Mouse (Mus musculus) ovary, postnatal 36 days (tissue): ENCODE data around the gene Kifc5b.
"Not testable (repeated sequence)": the region's sequence is repeated elsewhere in the genome, so short reads cannot be mapped to it uniquely, and the experiment has no call there.

Source experiments
- DNase-seq: peaks from one replicate; pipeline ENCODE4 v3.0.0; 2022; ENCODE audit warnings: low spot score, mixed read lengths

Kifc5b gene

DNA sequence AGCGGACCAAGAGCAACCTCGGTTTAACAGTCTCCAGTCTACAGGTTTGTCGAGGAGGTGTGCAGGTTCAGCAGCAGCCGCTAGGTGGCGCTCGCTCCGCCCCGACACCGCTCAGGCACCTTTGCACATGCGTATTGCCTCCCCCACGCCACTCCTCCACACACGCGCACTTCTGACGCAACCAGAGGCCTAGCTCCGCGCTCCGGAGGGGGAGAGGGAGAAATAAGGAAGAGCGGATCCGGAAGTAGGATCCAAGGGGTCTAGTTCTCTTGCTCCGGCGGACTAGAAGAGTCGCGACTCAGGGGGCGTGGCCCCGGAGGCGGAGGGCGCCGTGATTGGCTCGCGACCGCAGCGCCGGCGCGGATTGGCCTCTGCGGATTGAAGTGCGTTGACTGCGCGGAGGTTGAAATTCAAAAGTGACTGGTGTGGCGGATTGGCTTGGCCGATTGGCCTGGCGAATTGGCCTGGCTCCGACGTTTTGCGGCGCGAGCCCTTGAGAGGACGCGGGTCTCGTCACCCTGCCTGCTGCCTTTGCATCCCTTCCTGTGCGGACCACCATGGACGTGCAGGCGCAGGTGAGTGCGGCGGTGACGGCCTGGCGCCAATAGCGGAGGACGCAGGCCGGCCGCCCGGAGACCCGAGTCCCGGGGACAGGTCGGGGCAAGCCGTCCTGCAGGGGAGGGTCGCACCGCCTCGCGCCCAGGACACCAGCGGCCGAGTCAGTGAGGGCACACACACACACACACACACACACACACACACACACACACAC lies at the start of gene Kifc5b:
Gene Kifc5b, plus strand, starts transcription at position 381 of the 772 bp plus-strand sequence.
- peak; percentile 99 for DNase-seq

DNA sequence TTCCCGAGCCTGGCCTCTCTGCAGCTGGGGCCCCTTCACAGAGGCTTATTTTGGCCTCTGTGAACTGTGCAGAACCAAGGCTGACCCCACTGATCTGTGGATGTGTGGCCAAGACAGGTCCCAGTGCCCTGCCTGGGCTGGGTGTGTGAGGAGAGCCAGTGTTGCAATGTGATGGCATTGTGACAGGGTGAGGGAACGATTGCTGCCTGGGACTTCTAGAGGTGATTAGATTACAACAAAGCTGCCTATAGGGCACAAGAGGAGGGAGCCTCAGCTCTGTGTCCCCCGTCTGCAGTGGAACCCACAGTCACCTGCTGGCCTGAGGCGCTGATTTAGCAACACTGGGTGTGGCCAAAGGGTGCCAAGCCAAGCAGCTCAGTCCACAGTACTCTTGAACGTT lies 48.1 kb upstream of the Kifc5b start:
- no peak for DNase-seq

DNA sequence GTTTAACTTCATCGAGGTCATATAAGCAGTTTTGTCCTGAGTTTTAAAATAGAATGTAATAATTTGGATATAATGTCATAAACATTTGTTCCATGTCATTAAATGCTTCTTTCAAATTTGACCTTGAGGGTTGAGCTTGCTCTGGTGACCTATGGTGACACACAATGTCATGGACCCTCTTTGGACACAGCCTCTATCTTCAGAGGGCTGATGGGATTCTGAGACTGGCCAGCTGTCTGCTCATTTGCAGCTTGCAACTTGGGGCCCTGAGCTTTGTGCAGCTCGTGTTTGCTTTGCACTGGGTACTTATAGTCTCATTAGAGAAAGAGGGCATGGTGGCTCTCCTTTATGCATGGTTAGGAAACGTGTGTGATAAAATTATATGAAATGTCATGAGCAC lies 44.0 kb upstream of the Kifc5b start:
- no peak for DNase-seq

DNA sequence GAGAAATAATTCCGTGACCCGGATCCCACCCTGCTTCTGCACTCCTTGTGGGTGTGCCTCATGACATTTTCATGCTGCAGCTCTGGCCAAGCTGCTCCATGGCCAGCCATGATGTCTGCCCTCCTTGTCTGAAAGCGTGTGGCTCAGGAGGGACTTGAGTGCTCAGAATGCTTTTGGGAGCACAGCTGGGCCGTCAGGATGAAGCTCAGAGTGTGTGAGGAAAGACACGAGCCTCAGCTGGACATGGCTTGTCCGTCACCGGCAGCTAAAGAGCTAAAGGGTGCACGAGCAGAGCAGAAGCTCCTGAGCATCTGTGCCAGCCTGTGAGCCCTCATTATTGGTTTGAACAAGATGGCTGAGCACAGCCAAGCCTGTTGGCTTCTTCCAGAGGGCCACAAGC lies 43.4 kb upstream of the Kifc5b start:
- DNase-seq, result no peak

DNA sequence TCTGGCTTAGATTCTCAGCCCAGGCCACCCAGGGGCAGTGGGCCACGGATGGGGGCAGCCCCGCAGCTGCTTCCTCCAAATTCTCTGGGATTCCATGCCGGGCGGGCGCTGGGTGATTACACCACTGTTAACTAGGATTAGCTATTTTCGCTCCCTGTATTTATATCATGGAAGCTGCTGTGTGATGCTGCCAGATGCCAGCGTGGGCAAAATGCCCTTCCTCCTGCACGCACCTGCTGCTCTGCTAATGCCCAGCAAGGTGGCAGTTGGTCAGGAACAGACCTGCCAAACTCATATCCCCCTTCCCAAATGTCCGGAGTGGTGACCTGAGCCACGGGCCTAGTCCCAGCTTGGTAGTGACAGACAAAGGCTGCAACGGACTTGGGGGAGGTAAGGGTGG lies 42.3 kb upstream of the Kifc5b start:
- no peak for DNase-seq

DNA sequence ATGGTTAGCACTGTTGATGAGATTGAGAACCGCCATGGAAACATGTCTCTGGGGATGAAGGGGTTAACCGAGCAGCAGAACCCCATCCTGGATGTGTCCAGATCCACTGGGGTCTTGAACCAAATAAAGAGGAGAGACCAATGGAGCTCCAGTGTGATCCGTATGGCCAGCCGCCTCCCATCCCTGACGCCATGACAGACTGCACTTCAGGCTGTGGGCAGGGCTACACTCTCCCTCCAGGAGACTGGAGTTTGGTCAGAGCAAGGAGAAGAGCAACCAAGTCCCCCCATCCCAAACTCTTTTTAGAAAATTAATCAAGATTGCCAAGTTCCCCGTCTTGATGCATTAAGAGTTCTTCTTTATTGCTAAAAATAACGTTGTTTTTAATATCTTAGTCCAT lies 39.0 kb upstream of the Kifc5b start:
- DNase-seq, result no peak

DNA sequence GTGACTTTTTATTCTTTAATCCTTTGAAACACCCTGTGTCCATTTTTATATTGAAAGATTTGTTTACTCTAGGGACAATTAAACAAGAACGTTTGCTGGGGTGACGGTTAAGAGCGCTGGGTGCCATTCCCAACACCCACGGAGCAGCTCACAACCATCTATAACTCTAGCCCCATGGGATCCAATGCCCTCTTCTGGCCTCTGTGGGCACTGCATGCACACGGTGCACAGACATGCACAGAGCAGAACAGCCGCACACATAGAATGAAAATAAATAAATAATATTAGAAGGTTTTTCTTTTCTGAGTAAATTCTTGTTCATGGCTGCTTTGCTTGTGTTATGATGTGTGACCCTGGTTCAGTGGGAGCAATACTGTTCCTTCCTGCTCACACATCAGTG lies 37.7 kb upstream of the Kifc5b start:
- no peak for DNase-seq

DNA sequence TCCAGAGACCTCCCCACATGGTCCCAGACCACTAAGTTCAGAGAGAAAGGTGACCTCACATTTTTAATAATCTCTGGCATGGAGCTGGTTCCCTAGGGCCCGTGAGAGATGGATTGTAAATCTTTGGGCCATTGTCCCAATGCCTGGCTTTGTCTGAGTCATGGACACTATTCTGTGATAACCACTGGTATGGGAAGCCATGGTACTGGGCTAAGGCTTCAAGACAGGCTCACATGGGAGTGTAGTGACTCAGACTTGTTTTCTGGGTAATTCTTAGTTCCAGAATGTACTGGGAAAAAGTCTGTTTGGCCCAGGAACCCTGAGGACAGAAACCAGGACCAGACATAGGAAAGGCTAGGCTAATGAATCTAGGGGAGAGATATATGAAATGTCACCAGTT lies 34.2 kb upstream of the Kifc5b start:
- no peak for DNase-seq

DNA sequence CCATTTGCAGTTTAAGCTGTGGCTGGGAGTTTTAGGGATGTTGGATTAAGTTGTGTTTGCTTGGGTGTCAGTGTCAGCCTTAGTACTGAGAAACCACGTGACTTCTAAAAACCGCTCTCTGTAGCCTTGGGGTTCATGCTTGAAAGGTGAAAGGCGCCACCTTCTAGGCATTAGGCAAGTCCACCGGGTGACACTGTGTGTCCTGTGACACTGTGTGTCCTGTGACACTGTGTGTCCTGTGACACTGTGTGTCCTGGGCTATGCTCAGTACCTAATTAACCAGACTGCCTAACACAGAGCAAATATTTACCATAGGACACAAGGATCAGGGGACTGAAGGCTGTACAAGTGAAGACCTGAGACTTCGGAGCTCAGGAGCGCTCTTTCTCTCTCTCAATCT lies 33.3 kb upstream of the Kifc5b start:
- no peak for DNase-seq

DNA sequence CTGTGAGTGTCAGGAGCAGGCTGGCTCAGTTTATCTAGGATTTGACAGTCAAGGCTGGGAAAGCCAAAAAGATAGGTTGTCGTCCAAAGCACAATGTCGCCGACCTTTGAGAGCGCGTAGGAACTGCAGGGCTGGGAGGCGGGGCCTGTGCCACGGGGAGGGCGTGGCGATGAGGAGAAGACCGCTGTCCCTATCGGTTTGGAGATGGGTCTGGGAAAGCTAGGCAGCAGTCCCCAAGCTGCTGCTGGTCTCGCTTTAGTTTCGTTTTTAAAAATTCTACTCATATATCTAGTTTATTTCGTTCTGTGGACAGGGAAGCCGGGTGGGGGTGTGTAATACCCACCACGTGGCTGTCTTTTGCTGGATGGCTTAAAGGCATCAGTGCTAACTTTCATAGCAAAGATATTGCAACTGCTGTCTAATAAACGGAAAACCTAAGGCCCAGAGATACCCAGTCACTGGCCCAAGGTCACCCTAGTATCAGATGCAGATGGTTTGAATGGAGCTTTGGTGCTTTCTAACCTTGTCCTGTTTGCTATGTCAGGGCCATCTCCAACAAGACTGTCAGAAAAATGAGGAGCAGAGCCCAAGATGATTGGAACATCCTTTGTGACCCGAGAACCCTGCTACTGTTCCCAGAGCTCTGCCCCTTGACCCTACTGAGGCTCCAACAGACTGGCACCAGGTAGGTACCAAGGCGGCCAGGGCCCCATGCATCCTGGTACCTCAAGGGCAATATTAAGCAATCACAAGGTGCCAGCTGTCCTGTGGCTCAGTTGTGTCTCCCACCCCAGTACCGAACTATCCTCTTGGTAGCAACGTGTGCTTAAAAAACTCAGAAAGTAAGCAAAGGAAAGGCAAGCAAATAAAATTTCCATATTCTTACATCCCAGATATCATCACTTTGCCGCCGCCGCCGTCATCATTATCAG lies 31.6 kb upstream of the Kifc5b start:
- peak; percentile 82 for DNase-seq

DNA sequence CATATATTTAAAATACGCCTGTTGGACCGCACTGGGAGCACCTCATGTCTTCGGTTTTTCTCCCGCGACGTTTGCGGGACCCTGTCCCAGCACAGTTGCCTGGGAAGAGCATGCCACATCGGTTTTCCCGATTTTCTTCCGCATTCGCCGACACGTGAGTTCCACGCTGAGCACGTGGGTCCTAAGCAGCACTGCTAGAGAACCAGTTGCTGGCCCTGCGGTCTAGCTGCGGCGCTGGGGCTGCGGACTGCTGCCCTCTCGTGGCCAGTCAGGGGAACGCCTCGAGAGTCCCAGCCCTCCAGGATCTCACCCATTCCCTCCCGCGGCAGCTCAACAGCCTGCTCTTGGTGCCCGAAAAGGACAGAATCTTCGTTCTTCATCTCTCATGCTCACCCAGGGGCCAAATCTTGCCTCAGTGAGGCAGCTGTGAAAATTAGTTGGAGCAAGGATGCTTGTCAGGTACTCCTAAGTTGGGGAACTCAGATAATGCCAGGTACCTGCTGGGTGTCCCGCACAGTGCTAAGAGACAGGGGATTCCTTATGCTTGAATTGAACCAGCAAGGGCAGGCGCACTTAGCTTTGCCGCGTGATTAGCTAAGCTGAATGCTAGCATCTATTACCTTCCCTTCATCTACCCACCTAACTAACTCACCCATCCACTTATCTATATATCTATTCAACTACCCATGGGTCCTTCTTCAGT lies 30.7 kb upstream of the Kifc5b start:
- DNase-seq, result peak; percentile 83

DNA sequence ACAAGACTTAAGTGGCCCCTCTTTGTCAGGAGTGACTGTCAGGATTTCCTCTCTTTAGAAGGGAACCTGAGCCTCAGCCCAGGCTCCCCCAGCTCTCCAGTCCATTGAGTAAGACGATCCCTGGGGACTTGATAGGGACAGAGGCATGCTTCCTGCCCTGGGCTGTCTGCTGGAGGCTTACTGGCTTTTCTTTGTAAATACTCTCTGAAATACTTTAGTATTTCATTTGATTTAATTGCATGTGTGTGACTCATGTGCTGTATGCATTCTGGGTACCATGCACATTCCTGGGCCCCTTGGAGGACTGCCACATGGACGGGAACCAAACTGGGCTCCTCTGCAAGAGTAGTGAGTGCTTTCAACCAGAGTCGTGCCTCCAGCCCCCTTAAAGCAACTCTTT lies 29.0 kb upstream of the Kifc5b start:
- no peak for DNase-seq

DNA sequence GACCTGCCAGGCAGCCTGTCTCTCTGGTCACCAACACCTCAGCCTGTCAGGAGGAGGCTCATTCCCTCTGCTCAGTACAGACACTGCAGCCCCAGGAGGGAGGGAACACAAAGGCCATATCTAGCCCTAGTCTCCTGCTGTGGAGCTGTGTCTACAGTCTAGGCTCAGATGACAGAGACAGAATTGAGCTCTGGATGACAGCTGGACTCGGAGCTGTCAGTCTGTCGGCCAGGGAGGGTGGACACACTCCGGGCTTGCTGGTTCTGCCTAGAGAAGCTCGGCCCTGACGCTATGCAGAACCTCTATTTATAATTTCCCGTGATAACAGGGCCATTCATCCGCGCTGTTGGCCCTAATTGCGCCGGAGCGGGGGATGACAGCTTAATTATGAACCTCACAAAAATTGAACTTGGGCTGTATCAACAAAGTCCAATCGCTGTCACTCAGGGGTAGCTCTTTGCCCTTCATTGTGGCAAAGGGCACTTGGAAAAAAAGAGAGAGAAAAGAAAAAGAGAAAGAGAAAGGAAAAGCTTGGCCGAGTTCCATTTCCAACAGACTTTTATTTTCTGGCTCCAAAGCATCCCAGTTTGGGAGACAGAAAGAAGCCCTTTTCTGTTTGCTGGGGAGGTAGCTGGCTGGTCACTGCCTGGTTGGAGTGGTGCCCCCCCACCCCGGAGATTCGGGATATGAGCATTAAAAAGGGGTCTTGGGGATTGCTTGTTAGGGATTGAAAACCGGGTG lies 24.1 kb upstream of the Kifc5b start:
- no peak for DNase-seq

DNA sequence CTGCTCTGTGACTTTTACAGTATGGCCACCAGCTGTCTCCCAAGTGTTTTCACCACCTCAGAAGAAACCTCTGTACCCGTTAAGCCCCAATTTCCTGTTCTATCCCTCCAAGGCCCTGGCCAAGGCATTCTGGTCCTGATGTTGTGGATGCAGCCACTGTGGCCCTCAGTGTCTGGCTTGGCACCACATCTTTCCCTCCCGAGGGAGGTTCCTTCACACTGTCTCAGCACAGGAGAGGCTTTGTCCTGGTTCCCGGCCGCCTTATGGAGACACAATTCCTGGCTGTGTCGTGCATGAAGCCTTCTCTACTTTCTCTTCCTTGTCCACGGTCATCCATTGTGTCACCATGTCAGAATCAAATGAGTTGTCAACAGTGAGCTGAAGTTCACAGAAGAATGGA lies 23.4 kb upstream of the Kifc5b start:
- DNase-seq, result no peak

DNA sequence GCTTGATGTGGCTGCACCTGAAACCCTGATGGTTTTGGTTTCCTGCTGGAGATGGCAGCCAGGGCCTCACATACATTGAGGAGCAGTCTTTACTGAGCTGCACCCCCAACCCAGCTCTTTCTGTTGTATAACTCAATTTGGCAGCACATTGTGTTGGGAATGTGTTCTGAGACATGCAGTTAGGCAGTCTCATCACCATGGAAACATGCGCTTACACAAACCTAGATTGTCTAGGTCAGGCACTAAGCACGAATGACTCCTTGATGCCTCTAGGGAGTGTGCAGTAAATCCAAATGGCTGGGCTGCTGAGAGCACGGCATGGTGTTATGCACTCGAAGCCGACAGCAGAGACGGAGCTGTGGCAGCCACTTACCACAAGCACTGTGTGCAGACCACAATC lies 22.5 kb upstream of the Kifc5b start:
- DNase-seq, result no peak

DNA sequence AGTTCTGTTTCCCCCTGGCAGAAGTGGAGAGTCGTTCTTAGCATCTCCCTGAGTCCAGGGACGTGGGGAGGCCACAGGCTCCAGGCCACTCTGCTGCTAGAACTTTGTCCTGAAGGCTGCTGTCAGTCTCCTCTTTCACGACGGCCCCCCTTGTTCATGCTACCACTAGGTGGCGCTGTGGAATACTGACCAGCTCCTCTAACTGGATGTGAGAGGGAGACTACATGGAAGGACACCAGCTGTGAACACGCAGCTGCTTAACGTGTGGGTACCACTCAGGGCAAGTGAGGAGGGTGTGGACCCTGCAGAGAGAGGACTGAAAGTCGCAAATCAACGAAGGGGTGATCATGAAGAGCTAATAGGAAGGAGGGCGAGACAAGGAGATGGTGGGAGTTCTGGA lies 21.3 kb upstream of the Kifc5b start:
- peak; percentile 55 for DNase-seq

DNA sequence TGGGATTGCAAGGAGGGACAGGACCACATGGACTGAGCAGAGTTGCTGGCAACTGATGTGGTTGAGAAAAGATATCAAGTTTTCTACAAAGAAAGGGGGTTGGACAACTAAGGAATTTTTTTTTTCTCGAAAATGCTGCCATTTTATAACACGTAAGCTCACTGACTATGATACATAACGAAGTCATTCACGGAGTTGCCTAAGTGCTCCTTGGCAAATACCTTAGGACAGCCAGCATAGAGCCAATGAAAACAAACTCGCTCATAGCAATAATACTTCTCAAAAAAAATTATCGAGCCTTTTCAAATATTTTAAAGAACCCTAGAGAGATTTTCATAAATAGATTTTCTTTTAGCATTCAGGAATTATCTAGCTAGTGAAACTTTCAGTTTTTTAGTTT lies 16.0 kb upstream of the Kifc5b start:
- DNase-seq, result no peak

DNA sequence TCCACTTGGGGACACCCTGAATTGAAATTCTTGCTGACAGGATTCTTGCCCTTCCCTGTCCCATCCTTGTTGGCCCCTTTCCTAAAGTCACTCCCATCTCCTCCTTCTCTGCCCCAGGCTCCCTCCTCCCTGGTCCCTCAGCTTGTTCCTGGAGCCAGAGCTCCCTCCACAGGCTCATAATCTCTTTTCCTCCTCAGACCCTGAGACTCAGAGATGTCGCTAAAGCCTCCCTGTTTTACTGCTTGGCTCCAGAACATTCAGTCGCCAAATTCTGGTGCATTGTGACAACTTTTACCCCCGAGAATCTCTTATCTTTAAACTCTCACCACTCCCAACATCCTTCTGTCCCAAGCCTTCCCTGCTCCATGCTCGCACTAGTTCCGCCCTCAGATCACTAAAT lies 12.6 kb upstream of the Kifc5b start:
- DNase-seq, result no peak

DNA sequence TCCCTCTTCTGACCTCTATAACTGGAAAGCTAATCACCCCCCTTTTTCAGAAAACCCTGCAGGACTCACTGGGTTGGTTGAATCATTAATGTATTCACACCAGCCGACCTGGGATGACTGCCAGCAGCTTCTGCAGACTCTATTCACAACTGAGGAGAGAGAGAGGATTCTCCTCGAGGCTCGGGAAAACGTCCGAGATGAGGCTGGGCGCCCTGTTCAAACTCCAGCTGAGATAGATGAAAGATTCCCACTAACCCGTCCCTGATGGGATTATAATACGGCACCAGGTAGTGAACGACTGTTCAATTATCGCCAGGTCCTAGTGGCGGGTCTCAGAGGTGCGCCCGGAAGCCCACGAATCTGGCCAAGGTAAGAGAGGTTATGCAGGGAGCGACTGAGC lies 9.4 kb upstream of the Kifc5b start:
- not testable (repeated sequence) for DNase-seq

DNA sequence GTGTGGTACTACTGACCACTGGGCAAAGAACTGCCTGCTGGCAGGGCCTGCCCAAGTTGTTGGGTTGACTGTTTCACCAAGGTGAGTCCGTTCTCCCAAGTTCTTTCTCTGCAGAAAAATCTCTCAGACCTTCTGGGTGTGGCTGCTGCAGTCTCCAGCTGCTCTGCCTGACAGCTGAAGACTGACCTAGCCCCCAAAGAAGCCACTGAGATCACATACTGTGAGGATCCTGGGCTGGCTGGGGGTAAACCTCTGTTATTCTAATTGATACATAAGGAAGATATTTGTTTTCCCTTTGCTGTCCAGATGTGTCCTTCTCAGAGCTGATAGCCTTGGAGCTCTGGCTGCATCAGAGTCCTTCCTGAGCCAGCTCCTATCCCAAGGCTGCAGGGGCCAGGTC lies 1.6 kb upstream of the Kifc5b start:
- DNase-seq, result no peak

DNA sequence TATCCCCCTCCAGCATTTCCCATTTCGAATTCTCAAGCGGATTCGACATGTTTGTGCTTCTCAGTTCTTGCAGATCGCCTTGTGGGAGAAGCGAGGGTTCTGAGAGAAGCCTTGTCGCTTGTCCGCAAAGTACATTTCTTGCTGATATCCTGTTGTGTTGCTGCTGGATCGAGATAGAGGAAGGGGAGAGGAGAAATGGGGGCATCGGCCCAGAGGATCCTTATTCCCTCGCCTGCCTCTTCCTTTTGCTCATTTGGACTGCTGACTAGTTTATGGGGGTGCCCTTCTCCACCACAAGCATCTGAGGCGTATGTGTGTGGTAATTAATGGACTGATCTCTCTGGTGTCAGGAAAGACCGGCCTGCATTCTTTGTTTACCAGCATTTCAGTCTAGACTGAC lies 669 bp downstream of the Kifc5b start:
- not testable (repeated sequence) for DNase-seq

DNA sequence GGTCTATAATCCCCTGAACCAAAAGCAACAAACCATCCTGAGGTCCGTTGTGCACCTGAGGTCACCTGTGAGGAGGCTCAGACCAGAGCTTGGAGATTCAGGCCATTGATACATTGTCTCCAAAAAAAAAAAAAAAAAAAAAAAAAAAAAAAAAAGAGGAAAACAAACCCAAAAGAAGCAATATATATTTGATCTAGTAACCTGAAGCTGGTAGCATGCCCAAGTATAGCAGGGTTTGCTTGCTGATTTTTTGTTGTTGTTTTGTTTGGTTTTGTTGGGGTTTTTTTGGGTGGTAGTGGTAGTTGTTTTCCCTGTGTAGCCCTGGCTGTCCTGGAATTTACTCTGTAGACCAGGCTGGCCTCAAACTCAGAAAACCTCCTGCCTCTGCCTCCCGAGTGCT lies 1.5 kb downstream of the Kifc5b start:
- no peak for DNase-seq
